Comparison of ENCODE assay signal across 13 mouse cellular contexts in the genomic region with DNA sequence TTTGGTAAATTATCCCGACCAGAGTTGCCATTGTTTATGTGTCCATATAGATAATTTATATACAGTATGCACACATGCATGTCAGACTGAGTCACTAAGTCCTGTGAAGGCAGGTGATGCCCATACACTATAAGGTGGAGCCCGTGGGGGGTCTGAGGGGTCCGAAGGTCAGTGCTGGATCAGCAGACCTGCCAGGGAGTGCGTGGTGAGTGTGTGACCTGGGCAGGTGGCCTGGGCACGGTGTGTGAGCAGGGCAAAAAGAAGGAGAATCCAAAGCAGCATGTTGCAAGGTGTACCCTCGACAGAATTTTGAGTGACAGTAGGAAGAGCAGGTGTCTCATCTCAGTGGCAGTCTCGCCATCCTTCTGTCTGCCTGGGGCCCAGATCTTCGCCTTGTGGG.
DNase-seq lines count a peak whose midpoint lies in the region; ATAC-seq lines count a peak whose summit lies in the region.
"Had no signal": no experiment of that assay in that cellular context is flagged by ENCODE, and none has a peak within 500 bp of the region (broad histone marks: within the 10 kb centered on the region; RNA-seq: fewer than 3 reads in every experiment).

No protein-coding gene starts in this region.

- no peak overlapping the region for H3K4me3 ChIP-seq in embryonic facial prominence, embryonic 11.5 days (ENCODE audit: low read depth, low read length)
- H3K4me3 ChIP-seq in embryonic facial prominence, embryonic 10.5 days = no peak overlapping the region
- no peak overlapping the region for H3K4me3 ChIP-seq in hindbrain, embryonic 12.5 days
- H3K4me3 ChIP-seq in kidney, embryonic 15.5 days (replicated peaks) = no peak overlapping the region
- H3K4me3 ChIP-seq in midbrain, embryonic 14.5 days (replicated peaks; ENCODE audit: low read depth, low read length) = no peak overlapping the region
- H3K4me3 ChIP-seq: erythroblast, embryonic 14.5 days; heart, embryonic 15.5 days had no signal

- DNase-seq in embryonic facial prominence, embryonic 11.5 days (ENCODE audit: low spot score) = no peak
- DNase-seq in embryonic facial prominence, embryonic 10.5 days (ENCODE audit: low spot score) = no peak
- DNase-seq in midbrain, embryonic 14.5 days = no peak
- no peak for DNase-seq in right cerebral cortex, postnatal 25 days
- DNase-seq in spleen, adult 12 weeks (ENCODE audit: low spot score) = no peak
- DNase-seq: gastrocnemius, postnatal 14 days; lung, postnatal 10 days; right cerebral cortex, adult 18-20 months had no signal

- ATAC-seq in embryonic facial prominence, embryonic 11.5 days (replicated peaks; ENCODE audit: insufficient number of reproducible peaks, low FRiP score, low TSS enrichment, low read depth) = peak; percentile 22; the same call in 1 of the 2 replicates
- ATAC-seq in hindbrain, embryonic 12.5 days (ENCODE audit: low FRiP score) = peak; percentile 44
- peak; percentile 23; the same call in 1 of the 2 replicates for ATAC-seq in kidney, embryonic 15.5 days (replicated peaks; ENCODE audit: low FRiP score)
- ATAC-seq in midbrain, embryonic 14.5 days (ENCODE audit: low FRiP score, low TSS enrichment) = peak; percentile 56; the same call in 1 of the 2 replicates
- ATAC-seq in cerebellum, adult (ENCODE audit: insufficient number of reproducible peaks, low FRiP score, low TSS enrichment) = no peak

- no peaks in the 10 kb centered on the region for H3K36me3 ChIP-seq in embryonic facial prominence, embryonic 11.5 days (replicated peaks; ENCODE audit: control insufficient read depth, insufficient read depth, low read depth, low read length)
- 0 out of 2 replicates have a peak, but pooled peaks cover 8% of the 10 kb centered on the region for H3K36me3 ChIP-seq in embryonic facial prominence, embryonic 10.5 days (replicated peaks)
- H3K36me3 ChIP-seq in hindbrain, embryonic 12.5 days = no peaks in the 10 kb centered on the region
- 0 out of 2 replicates have a peak, but pooled peaks cover 4% of the 10 kb centered on the region for H3K36me3 ChIP-seq in kidney, embryonic 15.5 days
- H3K36me3 ChIP-seq in midbrain, embryonic 14.5 days (ENCODE audit: control insufficient read depth, insufficient read depth, low read length) = no peaks in the 10 kb centered on the region
- H3K36me3 ChIP-seq: heart, embryonic 15.5 days had no signal

- no peak overlapping the region for H3K27ac ChIP-seq in embryonic facial prominence, embryonic 11.5 days (replicated peaks; ENCODE audit: low read depth, low read length)
- no peak overlapping the region for H3K27ac ChIP-seq in embryonic facial prominence, embryonic 10.5 days (replicated peaks)
- H3K27ac ChIP-seq in hindbrain, embryonic 12.5 days = no peak overlapping the region
- peak overlapping the region; percentile 80; the same call in 1 of the 2 replicates for H3K27ac ChIP-seq in kidney, embryonic 15.5 days
- H3K27ac ChIP-seq in midbrain, embryonic 14.5 days (replicated peaks; ENCODE audit: low read depth, low read length) = no peak overlapping the region
- H3K27ac ChIP-seq: heart, embryonic 15.5 days had no signal

- WGBS in embryonic facial prominence, embryonic 11.5 days = 77% methylated on average over 8 of the region's 8 CpGs
- 84% methylated on average over 8 of the region's 8 CpGs for WGBS in embryonic facial prominence, embryonic 10.5 days
- WGBS in hindbrain, embryonic 12.5 days = 74% methylated on average over 8 of the region's 8 CpGs
- WGBS in kidney, embryonic 15.5 days = 62% methylated on average over 8 of the region's 8 CpGs
- WGBS in midbrain, embryonic 14.5 days = 69% methylated on average over 8 of the region's 8 CpGs

- no peaks in the 10 kb centered on the region for H3K9me3 ChIP-seq in embryonic facial prominence, embryonic 11.5 days (replicated peaks; ENCODE audit: control insufficient read depth, low read length)
- H3K9me3 ChIP-seq in embryonic facial prominence, embryonic 10.5 days = no peaks in the 10 kb centered on the region
- no peaks in the 10 kb centered on the region for H3K9me3 ChIP-seq in hindbrain, embryonic 12.5 days (replicated peaks)
- H3K9me3 ChIP-seq in kidney, embryonic 15.5 days (replicated peaks) = no peaks in the 10 kb centered on the region
- no peaks in the 10 kb centered on the region for H3K9me3 ChIP-seq in midbrain, embryonic 14.5 days (ENCODE audit: control insufficient read depth, low read length)
- H3K9me3 ChIP-seq: heart, embryonic 15.5 days had no signal

- H3K4me2 ChIP-seq in embryonic facial prominence, embryonic 11.5 days (ENCODE audit: low read depth, low read length) = no peak overlapping the region
- H3K4me2 ChIP-seq in hindbrain, embryonic 12.5 days (replicated peaks) = no peak overlapping the region
- no peak overlapping the region for H3K4me2 ChIP-seq in kidney, embryonic 15.5 days
- no peak overlapping the region for H3K4me2 ChIP-seq in midbrain, embryonic 14.5 days (ENCODE audit: low read length)
- H3K4me2 ChIP-seq: heart, embryonic 15.5 days had no signal

- H3K27me3 ChIP-seq in embryonic facial prominence, embryonic 11.5 days (ENCODE audit: control insufficient read depth, insufficient read depth, low read length) = no peaks in the 10 kb centered on the region
- H3K27me3 ChIP-seq in embryonic facial prominence, embryonic 10.5 days (replicated peaks; ENCODE audit: low read depth, poor library complexity, severe bottlenecking) = no peaks in the 10 kb centered on the region
- no peaks in the 10 kb centered on the region for H3K27me3 ChIP-seq in hindbrain, embryonic 12.5 days
- no peaks in the 10 kb centered on the region for H3K27me3 ChIP-seq in kidney, embryonic 15.5 days
- H3K27me3 ChIP-seq in midbrain, embryonic 14.5 days (ENCODE audit: control insufficient read depth, insufficient read depth, low read length) = no peaks in the 10 kb centered on the region
- H3K27me3 ChIP-seq: heart, embryonic 15.5 days had no signal

- no peak overlapping the region for H3K9ac ChIP-seq in embryonic facial prominence, embryonic 11.5 days (replicated peaks; ENCODE audit: low read length)
- no peak overlapping the region for H3K9ac ChIP-seq in hindbrain, embryonic 12.5 days
- H3K9ac ChIP-seq in kidney, embryonic 15.5 days = no peak overlapping the region
- H3K9ac ChIP-seq in midbrain, embryonic 14.5 days (replicated peaks; ENCODE audit: low read length) = no peak overlapping the region
- H3K9ac ChIP-seq: heart, embryonic 15.5 days had no signal

- H3K4me1 ChIP-seq in embryonic facial prominence, embryonic 11.5 days (ENCODE audit: control insufficient read depth, insufficient read depth, low read length) = no peaks in the 10 kb centered on the region
- peaks cover 55% of the 10 kb centered on the region for H3K4me1 ChIP-seq in embryonic facial prominence, embryonic 10.5 days
- H3K4me1 ChIP-seq in hindbrain, embryonic 12.5 days = peaks cover 38% of the 10 kb centered on the region
- H3K4me1 ChIP-seq in kidney, embryonic 15.5 days = peaks cover 54% of the 10 kb centered on the region
- H3K4me1 ChIP-seq in midbrain, embryonic 14.5 days (ENCODE audit: control insufficient read depth, insufficient read depth, low read length) = peaks cover 21% of the 10 kb centered on the region
